Mouse (Mus musculus): ENCODE measurements around the gene Cdc37l1. TPM values are rescaled to one million over a fixed set of nuclear protein-coding genes. Genes with fewer than 3 reads are reported as not detected.

The Cdc37l1 gene
- total and polyA plus RNA-seq, 3 experiments = 17.2 to 27.7 TPM; not detected in 1

- TF ChIP-seq ELF1 (IDR thresholded peaks at IDR 0.05; ENCODE audit: low read depth, low read length) (peak; percentile 90), USF1 (IDR thresholded peaks at IDR 0.05; ENCODE audit: low read depth, low read length) (peak; percentile 71)
These were observed at the start of gene Cdc37l1 (continued) for GRCm38 (mm10) chr19:28990194-28990589.

- no peak overlapping the region for H3K9ac ChIP-seq (ENCODE audit: control insufficient read depth, low read depth, low read length, poor library complexity, severe bottlenecking)
- DNase-seq (ENCODE audit: low read depth, low spot score) = no peak
- H3K27ac ChIP-seq (ENCODE audit: control insufficient read depth, low read depth, low read length) = no peak overlapping the region
- no peaks in the 10 kb centered on the region for H3K9me3 ChIP-seq (replicated peaks; ENCODE audit: insufficient read depth, low read length)
- H3K79me2 ChIP-seq (ENCODE audit: control insufficient read depth, insufficient read depth, low read length, poor library complexity) = no peaks in the 10 kb centered on the region
- peaks cover 0 to 8% of the 10 kb centered on the region in 2 experiments; a peak in 2 of 4 replicates for H3K27me3 ChIP-seq (ENCODE audit: control insufficient read depth in 1 of 2, insufficient read depth in 2 of 2, low read length in 2 of 2)
- H3K36me3 ChIP-seq (ENCODE audit: control insufficient read depth in 1 of 2, insufficient read depth in 2 of 2, low read length in 2 of 2) = no peaks in the 10 kb centered on the region
- H3K4me1 ChIP-seq (ENCODE audit: control insufficient read depth in 1 of 2, insufficient read depth in 2 of 2, low read length in 2 of 2) = no peaks in the 10 kb centered on the region
- H3K4me3 ChIP-seq (ENCODE audit: control insufficient read depth in 1 of 2, insufficient read depth in 1 of 2, low read depth in 2 of 2, low read length in 2 of 2) = no peak overlapping the region
- TF ChIP-seq MAX (IDR thresholded peaks at IDR 0.05; ENCODE audit: low read length) = no peak
- no peak for TF ChIP-seq TCF12 (IDR thresholded peaks at IDR 0.05; ENCODE audit: low read depth, low read length)
- no peak for TF ChIP-seq RCOR1 (IDR thresholded peaks at IDR 0.05; ENCODE audit: low read depth, low read length)
- no peak for TF ChIP-seq ZMIZ1 (IDR thresholded peaks at IDR 0.05; ENCODE audit: low read depth, low read length)
- no peak for TF ChIP-seq SMC3 (IDR thresholded peaks at IDR 0.05; ENCODE audit: low read depth, low read length)
- TF ChIP-seq CTCF (IDR thresholded peaks at IDR 0.05 in 2 of 3, conservative IDR thresholded peaks at IDR 0.05 in 1 of 3; ENCODE audit: control insufficient read depth in 1 of 3, insufficient read depth in 1 of 3, low read depth in 2 of 3, low read length in 3 of 3, poor library complexity in 1 of 3, severe bottlenecking in 1 of 3) = no peak
- TF ChIP-seq TBP (IDR thresholded peaks at IDR 0.05; ENCODE audit: low read depth, low read length) = no peak
These were observed 48.9 kb upstream of the Cdc37l1 start for GRCm38 (mm10) chr19:28941271-28941670.

- Histone ChIP-seq H3K27ac (ENCODE audit: control insufficient read depth, low read depth, low read length) (no peak overlapping the region), H3K27me3 (ENCODE audit: control insufficient read depth in 1 of 2, insufficient read depth in 2 of 2, low read length in 2 of 2) (peaks cover 7 to 9% of the 10 kb centered on the region in 2 experiments), H3K4me1 (ENCODE audit: control insufficient read depth in 1 of 2, insufficient read depth in 2 of 2, low read length in 2 of 2) (no peaks in the 10 kb centered on the region), H3K79me2 (ENCODE audit: control insufficient read depth, insufficient read depth, low read length, poor library complexity) (no peaks in the 10 kb centered on the region), H3K36me3 (ENCODE audit: control insufficient read depth in 1 of 2, insufficient read depth in 2 of 2, low read length in 2 of 2) (no peaks in the 10 kb centered on the region), H3K9me3 (replicated peaks; ENCODE audit: insufficient read depth, low read length) (no peaks in the 10 kb centered on the region), H3K9ac (ENCODE audit: control insufficient read depth, low read depth, low read length, poor library complexity, severe bottlenecking) (no peak overlapping the region), H3K4me3 (ENCODE audit: control insufficient read depth in 1 of 2, insufficient read depth in 1 of 2, low read depth in 2 of 2, low read length in 2 of 2) (no peak overlapping the region)
- TF ChIP-seq GABPA (IDR thresholded peaks at IDR 0.05; ENCODE audit: low read depth, low read length) = no peak
- TF ChIP-seq RAD21 (IDR thresholded peaks at IDR 0.05; ENCODE audit: low read depth, low read length) = no peak
- no peak for DNase-seq (ENCODE audit: low read depth, low spot score)
These were observed 43.4 kb upstream of the Cdc37l1 start for GRCm38 (mm10) chr19:28946782-28947181.

GRCm38 (mm10) chr19:28947311-28947710 is 42.8 kb upstream of the Cdc37l1 start:
- Histone ChIP-seq H3K27ac (ENCODE audit: control insufficient read depth, low read depth, low read length) (no peak overlapping the region), H3K36me3 (ENCODE audit: control insufficient read depth in 1 of 2, insufficient read depth in 2 of 2, low read length in 2 of 2) (no peaks in the 10 kb centered on the region), H3K9me3 (replicated peaks; ENCODE audit: insufficient read depth, low read length) (no peaks in the 10 kb centered on the region), H3K4me3 (ENCODE audit: control insufficient read depth in 1 of 2, insufficient read depth in 1 of 2, low read depth in 2 of 2, low read length in 2 of 2) (no peak overlapping the region), H3K9ac (ENCODE audit: control insufficient read depth, low read depth, low read length, poor library complexity, severe bottlenecking) (no peak overlapping the region), H3K79me2 (ENCODE audit: control insufficient read depth, insufficient read depth, low read length, poor library complexity) (no peaks in the 10 kb centered on the region), H3K4me1 (ENCODE audit: control insufficient read depth in 1 of 2, insufficient read depth in 2 of 2, low read length in 2 of 2) (no peaks in the 10 kb centered on the region), H3K27me3 (ENCODE audit: control insufficient read depth in 1 of 2, insufficient read depth in 2 of 2, low read length in 2 of 2) (peaks cover 8 to 9% of the 10 kb centered on the region in 2 experiments)
- no peak for DNase-seq (ENCODE audit: low read depth, low spot score)
- TF ChIP-seq ZMIZ1 (IDR thresholded peaks at IDR 0.05; ENCODE audit: low read depth, low read length) = no peak
